14 mouse cellular contexts compared by ENCODE assay signal in genomic region chr8:108218171-108218840, GRCm38 (mm10).
A peak's percentile ranks its signal among the peaks of the same experiment; 100 is the strongest.
DNase-seq lines count a peak whose midpoint lies in the region; ATAC-seq lines count a peak whose summit lies in the region.
"Had no signal": no experiment of that assay in that cellular context is flagged by ENCODE, and none has a peak within 500 bp of the region (broad histone marks: within the 10 kb centered on the region; RNA-seq: fewer than 3 reads in every experiment).

No protein-coding gene starts in this region.

- no peak overlapping the region for H3K9ac ChIP-seq in forebrain, embryonic 15.5 days (replicated peaks)
- no peak overlapping the region for H3K9ac ChIP-seq in kidney, embryonic 15.5 days
- no peak overlapping the region for H3K9ac ChIP-seq in embryonic facial prominence, embryonic 11.5 days (replicated peaks; ENCODE audit: low read length)
- no peak overlapping the region for H3K9ac ChIP-seq in liver, embryonic 12.5 days
- H3K9ac ChIP-seq: limb, embryonic 12.5 days had no signal

- peak overlapping the region; percentile 40 for H3K27ac ChIP-seq in forebrain, embryonic 10.5 days
- no peak overlapping the region for H3K27ac ChIP-seq in forebrain, embryonic 15.5 days (replicated peaks)
- H3K27ac ChIP-seq in kidney, embryonic 15.5 days = no peak overlapping the region
- no peak overlapping the region for H3K27ac ChIP-seq in embryonic facial prominence, embryonic 11.5 days (replicated peaks; ENCODE audit: low read depth, low read length)
- peak overlapping the region; percentile 52 for H3K27ac ChIP-seq in midbrain, embryonic 10.5 days (replicated peaks)
- no peak overlapping the region for H3K27ac ChIP-seq in liver, embryonic 12.5 days
- H3K27ac ChIP-seq: limb, embryonic 12.5 days had no signal

- no peak for ATAC-seq in forebrain, embryonic 15.5 days (replicated peaks)
- no peak for ATAC-seq in kidney, embryonic 15.5 days (replicated peaks; ENCODE audit: low FRiP score)
- no peak for ATAC-seq in embryonic facial prominence, embryonic 11.5 days (replicated peaks; ENCODE audit: insufficient number of reproducible peaks, low FRiP score, low TSS enrichment, low read depth)
- ATAC-seq in liver, embryonic 12.5 days = no peak

- peaks cover 26% of the 10 kb centered on the region for H3K4me1 ChIP-seq in forebrain, embryonic 10.5 days
- H3K4me1 ChIP-seq in forebrain, embryonic 15.5 days = peaks cover 6% of the 10 kb centered on the region; the same call in 1 of the 2 replicates
- no peaks in the 10 kb centered on the region for H3K4me1 ChIP-seq in kidney, embryonic 15.5 days
- H3K4me1 ChIP-seq in embryonic facial prominence, embryonic 11.5 days (ENCODE audit: control insufficient read depth, insufficient read depth, low read length) = no peaks in the 10 kb centered on the region
- H3K4me1 ChIP-seq in midbrain, embryonic 10.5 days = peaks cover 30% of the 10 kb centered on the region
- H3K4me1 ChIP-seq in liver, embryonic 12.5 days = no peaks in the 10 kb centered on the region
- H3K4me1 ChIP-seq: limb, embryonic 12.5 days had no signal

- H3K36me3 ChIP-seq in forebrain, embryonic 10.5 days (replicated peaks) = no peaks in the 10 kb centered on the region
- no peaks in the 10 kb centered on the region for H3K36me3 ChIP-seq in forebrain, embryonic 15.5 days
- no peaks in the 10 kb centered on the region for H3K36me3 ChIP-seq in kidney, embryonic 15.5 days
- no peaks in the 10 kb centered on the region for H3K36me3 ChIP-seq in embryonic facial prominence, embryonic 11.5 days (replicated peaks; ENCODE audit: control insufficient read depth, insufficient read depth, low read depth, low read length)
- no peaks in the 10 kb centered on the region for H3K36me3 ChIP-seq in midbrain, embryonic 10.5 days
- no peaks in the 10 kb centered on the region for H3K36me3 ChIP-seq in liver, embryonic 12.5 days
- H3K36me3 ChIP-seq: limb, embryonic 12.5 days had no signal

- no peak overlapping the region for H3K4me3 ChIP-seq in forebrain, embryonic 10.5 days
- H3K4me3 ChIP-seq in forebrain, embryonic 15.5 days = no peak overlapping the region
- H3K4me3 ChIP-seq in kidney, embryonic 15.5 days (replicated peaks) = no peak overlapping the region
- no peak overlapping the region for H3K4me3 ChIP-seq in embryonic facial prominence, embryonic 11.5 days (ENCODE audit: low read depth, low read length)
- H3K4me3 ChIP-seq in midbrain, embryonic 10.5 days = no peak overlapping the region; the same call in 1 of the 2 replicates
- no peak overlapping the region for H3K4me3 ChIP-seq in liver, embryonic 12.5 days
- H3K4me3 ChIP-seq: erythroblast, embryonic 14.5 days; limb, embryonic 12.5 days had no signal

- peaks cover 7% of the 10 kb centered on the region for H3K27me3 ChIP-seq in forebrain, embryonic 10.5 days (ENCODE audit: poor library complexity, severe bottlenecking)
- H3K27me3 ChIP-seq in forebrain, embryonic 15.5 days = no peaks in the 10 kb centered on the region
- H3K27me3 ChIP-seq in kidney, embryonic 15.5 days = no peaks in the 10 kb centered on the region
- H3K27me3 ChIP-seq in embryonic facial prominence, embryonic 11.5 days (ENCODE audit: control insufficient read depth, insufficient read depth, low read length) = no peaks in the 10 kb centered on the region
- H3K27me3 ChIP-seq in midbrain, embryonic 10.5 days (ENCODE audit: low read depth, poor library complexity, severe bottlenecking) = peaks cover 6% of the 10 kb centered on the region; the same call in 1 of the 2 replicates
- H3K27me3 ChIP-seq in liver, embryonic 12.5 days (replicated peaks) = no peaks in the 10 kb centered on the region
- H3K27me3 ChIP-seq: limb, embryonic 12.5 days had no signal

- DNase-seq in forebrain, embryonic 10.5 days (ENCODE audit: extremely low spot score, low spot score) = no peak
- DNase-seq in kidney, postnatal 4 days = peak; percentile 15 to 22
- DNase-seq in embryonic facial prominence, embryonic 11.5 days (ENCODE audit: low spot score) = peak; percentile 35
- DNase-seq in midbrain, embryonic 10.5 days (ENCODE audit: low spot score) = no peak
- DNase-seq in right cerebral cortex, adult 18-20 months = no peak
- DNase-seq: gastrocnemius, postnatal 36 days; kidney, adult 2 months; right cerebral cortex, postnatal 25 days; thymus, postnatal 25 days had no signal

- H3K9me3 ChIP-seq in forebrain, embryonic 10.5 days = no peaks in the 10 kb centered on the region
- no peaks in the 10 kb centered on the region for H3K9me3 ChIP-seq in forebrain, embryonic 15.5 days
- no peaks in the 10 kb centered on the region for H3K9me3 ChIP-seq in kidney, embryonic 15.5 days (replicated peaks)
- H3K9me3 ChIP-seq in embryonic facial prominence, embryonic 11.5 days (replicated peaks; ENCODE audit: control insufficient read depth, low read length) = no peaks in the 10 kb centered on the region
- no peaks in the 10 kb centered on the region for H3K9me3 ChIP-seq in midbrain, embryonic 10.5 days (replicated peaks)
- H3K9me3 ChIP-seq in liver, embryonic 12.5 days (replicated peaks) = no peaks in the 10 kb centered on the region
- H3K9me3 ChIP-seq: limb, embryonic 12.5 days had no signal

- 53% methylated on average over 13 of the region's 13 CpGs for WGBS in forebrain, embryonic 10.5 days
- 16% methylated on average over 13 of the region's 13 CpGs for WGBS in forebrain, embryonic 15.5 days
- WGBS in kidney, embryonic 15.5 days = 63% methylated on average over 13 of the region's 13 CpGs
- 59% methylated on average over 13 of the region's 13 CpGs for WGBS in embryonic facial prominence, embryonic 11.5 days
- 58% methylated on average over 13 of the region's 13 CpGs for WGBS in midbrain, embryonic 10.5 days
- WGBS in liver, embryonic 12.5 days (ENCODE audit: insufficient replicate concordance) = 74% methylated on average over 13 of the region's 13 CpGs

- H3K4me2 ChIP-seq in forebrain, embryonic 15.5 days (replicated peaks) = no peak overlapping the region
- H3K4me2 ChIP-seq in kidney, embryonic 15.5 days = no peak overlapping the region
- no peak overlapping the region for H3K4me2 ChIP-seq in embryonic facial prominence, embryonic 11.5 days (ENCODE audit: low read depth, low read length)
- H3K4me2 ChIP-seq in liver, embryonic 12.5 days = no peak overlapping the region
- H3K4me2 ChIP-seq: limb, embryonic 12.5 days had no signal

Comparison
In these comparisons a context has a peak if more than half of its experiments do, and no peak if none do; other contexts are left out.
1. H3K27ac ChIP-seq: peak in forebrain, embryonic 10.5 days (single experiment) and midbrain, embryonic 10.5 days (single experiment); none in forebrain, embryonic 15.5 days (single experiment), kidney, embryonic 15.5 days (single experiment), embryonic facial prominence, embryonic 11.5 days (single experiment) and liver, embryonic 12.5 days (single experiment).
2. DNase-seq: peak in kidney, postnatal 4 days (2 of 2) and embryonic facial prominence, embryonic 11.5 days (single experiment); none in forebrain, embryonic 10.5 days (single experiment), midbrain, embryonic 10.5 days (single experiment) and right cerebral cortex, adult 18-20 months (single experiment).